Mouse (Mus musculus) activated CD4-positive, CD25-positive, alpha-beta regulatory T cell, adult 9 weeks (primary cell): ENCODE data around the gene Gm5890. TPM values are rescaled to one million over a fixed set of nuclear protein-coding genes. Genes with fewer than 3 reads are reported as not detected.

Experiments used
- polyA plus RNA-seq: library from polyadenylated mRNA; unstranded; fragments of 100-300 nt; shearing (Covaris generic); gene quantifications from one replicate; pipeline ENCODE4 v1.2.1, GENCODE M21; 2017

Gm5890 gene
- polyA plus RNA-seq: not detected

DNA sequence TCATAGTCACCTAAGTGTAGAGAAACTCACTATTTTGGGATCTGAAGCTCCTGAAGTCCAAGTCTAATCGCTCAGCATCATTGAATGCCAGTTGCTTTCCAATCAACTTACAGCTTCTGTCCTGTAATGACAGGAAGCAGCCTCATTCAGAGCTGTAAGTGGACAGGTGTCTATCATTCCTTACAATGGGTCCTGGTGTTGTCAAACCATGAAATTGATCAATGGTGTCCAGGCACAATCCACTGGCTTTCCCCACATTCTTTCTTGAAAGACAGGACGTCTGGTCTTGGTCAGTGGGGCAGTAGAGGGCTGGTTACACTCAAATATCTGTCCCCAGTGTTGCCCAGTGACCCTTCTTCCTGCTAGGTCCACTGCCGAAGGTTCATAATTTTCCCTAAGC is at the start of gene Gm5890:
TSS of gene Gm5890 (minus strand) at position 101 of the 400 bp plus-strand sequence.

DNA sequence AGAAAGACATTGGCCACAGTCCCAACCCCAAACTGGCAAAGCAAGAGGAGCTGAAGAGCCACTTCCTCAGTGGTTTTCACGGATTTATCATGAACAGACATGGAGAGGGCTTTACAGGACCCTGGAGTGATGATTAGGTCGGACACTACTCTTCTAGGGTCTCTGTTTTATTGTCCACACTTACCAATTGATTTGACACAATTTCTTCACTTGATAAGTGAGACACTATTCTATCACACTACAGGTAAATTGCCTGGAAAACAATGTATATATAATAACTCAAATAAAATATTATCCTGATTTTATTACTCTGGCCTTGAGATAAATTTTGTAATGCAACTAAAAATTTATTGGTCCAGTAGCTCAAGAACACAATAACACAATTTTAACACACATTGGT is 28.9 kb downstream of the Gm5890 start, which contains the start of gene Gm4498:
TSS of gene Gm4498 (minus strand) at position 101 of the 400 bp plus-strand sequence.

Other genes with a start within 250 kb of the Gm5890 start
- gene Vmn1r91, start 163.2 kb downstream of the Gm5890 start, polyA plus RNA-seq: not detected
- not detected for gene Gm16442, start 140.3 kb downstream of the Gm5890 start, polyA plus RNA-seq
- not detected for gene Vmn1r93, start 123.7 kb downstream of the Gm5890 start, polyA plus RNA-seq
- gene Vmn1r94, start 94.5 kb downstream of the Gm5890 start, polyA plus RNA-seq: not detected
- gene Vmn1r95, start 69.1 kb downstream of the Gm5890 start, polyA plus RNA-seq: not detected
- gene Gm6164, start 57.2 kb downstream of the Gm5890 start, polyA plus RNA-seq: not detected
- not detected for gene Gm4498, start 29.0 kb downstream of the Gm5890 start, polyA plus RNA-seq
- gene Gm4133, start 71.2 kb upstream of the Gm5890 start, polyA plus RNA-seq: not detected
- gene Gm5728, start 112.6 kb upstream of the Gm5890 start, polyA plus RNA-seq: not detected
- gene Vmn1r100, start 155.1 kb upstream of the Gm5890 start, polyA plus RNA-seq: not detected
- gene Vmn1r101, start 179.8 kb upstream of the Gm5890 start, polyA plus RNA-seq: not detected
- gene Gm10670, start 212.1 kb upstream of the Gm5890 start, polyA plus RNA-seq: not detected
- gene Vmn1r103, start 247.7 kb upstream of the Gm5890 start, polyA plus RNA-seq: not detected